Mouse (Mus musculus) heart, postnatal 25 days (tissue): Measurements from ENCODE around the gene Bckdha. TPM values are rescaled to one million over a fixed set of nuclear protein-coding genes. Genes with fewer than 3 reads are reported as not detected.

ENCODE experiments used
- total RNA-seq, 2 experiments: library from RNA; stranded (reverse); gene quantifications; 2 replicates each; pipeline ENCODE4 v1.2.3; 2021

The Bckdha gene
- total RNA-seq, 2 experiments from 2014 or later = 184 to 199 TPM

Other genes starting within 250 kb of the Bckdha start
- gene Cxcl17, start 246.1 kb downstream of the Bckdha start, total RNA-seq = not detected
- 10 to 100 TPM; 12.4 to 14.7 TPM for gene Ceacam1, start 181.4 kb downstream of the Bckdha start, total RNA-seq
- 1 to 10 TPM; 2.2 to 2.4 TPM for gene Ceacam2, start 119.1 kb downstream of the Bckdha start, total RNA-seq
- gene Erich4, start 43.1 kb downstream of the Bckdha start, total RNA-seq = under 1 TPM in 1 of 2 experiments, not detected in 1; 0.29 TPM
- gene Dmac2, start 39.6 kb downstream of the Bckdha start, total RNA-seq = 10 to 100 TPM; 60.4 to 65.0 TPM
- gene B3gnt8, start 32.3 kb downstream of the Bckdha start, total RNA-seq = 1 to 10 TPM; 2.3 to 4.2 TPM
- 10 to 100 TPM; 16.0 to 16.3 TPM for gene Exosc5, start 183 bp upstream of the Bckdha start, total RNA-seq
- not detected for gene Tmem91, start 16.2 kb upstream of the Bckdha start, total RNA-seq
- gene B9d2, start 21.8 kb upstream of the Bckdha start, total RNA-seq = 10 to 100 TPM in 1 of 2 experiments, 1 to 10 TPM in 1; 8.3 to 10.9 TPM
- 10 to 100 TPM; 23.8 to 24.5 TPM for gene Tgfb1, start 28.0 kb upstream of the Bckdha start, total RNA-seq
- gene Ccdc97, start 60.1 kb upstream of the Bckdha start, total RNA-seq = 10 to 100 TPM; 50.3 to 52.7 TPM
- gene Hnrnpul1, start 95.8 kb upstream of the Bckdha start, total RNA-seq = 10 to 100 TPM; 77.8 TPM
- gene Axl, start 129.7 kb upstream of the Bckdha start, total RNA-seq = 10 to 100 TPM; 78.6 to 99.4 TPM
- 1 to 10 TPM; 5.8 to 6.3 TPM for gene Cyp2s1, start 157.9 kb upstream of the Bckdha start, total RNA-seq
- gene Cyp2b10, start 238.6 kb upstream of the Bckdha start, total RNA-seq = 1 to 10 TPM; 1.4 to 1.5 TPM